Mouse (Mus musculus): ENCODE results near the gene Hba-a2.

DNA sequence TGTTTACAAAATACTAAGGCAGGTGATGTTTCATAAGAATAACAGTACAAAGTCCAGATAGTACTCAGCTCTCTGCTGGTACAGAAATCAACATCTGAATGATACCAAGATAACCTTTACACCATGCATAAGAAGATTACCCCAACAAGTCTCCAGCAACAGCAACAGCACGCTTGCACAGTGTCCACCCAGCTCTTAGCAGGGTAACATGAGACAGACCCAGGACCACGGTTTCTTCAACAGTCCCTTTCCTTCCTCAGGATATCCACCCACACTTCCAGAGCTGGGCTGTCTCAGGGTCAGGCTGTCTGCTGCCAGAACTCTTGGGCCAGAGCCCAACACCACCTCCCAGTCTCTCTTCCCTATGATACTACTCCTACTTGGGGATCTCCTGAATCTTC, 42.8 kb downstream of the Hba-a2 start:
- TF ChIP-seq POLR2A (IDR thresholded peaks at IDR 0.05; ENCODE audit: insufficient read depth, low read depth, low read length) (no peak), CTCF (IDR thresholded peaks at IDR 0.05; ENCODE audit: insufficient read depth, low read depth, low read length) (no peak)
